Mouse (Mus musculus): ENCODE results near the gene Csnk1d.
A peak's percentile ranks its signal among the peaks of the same experiment; 100 is the strongest.

Gene Csnk1d

DNA sequence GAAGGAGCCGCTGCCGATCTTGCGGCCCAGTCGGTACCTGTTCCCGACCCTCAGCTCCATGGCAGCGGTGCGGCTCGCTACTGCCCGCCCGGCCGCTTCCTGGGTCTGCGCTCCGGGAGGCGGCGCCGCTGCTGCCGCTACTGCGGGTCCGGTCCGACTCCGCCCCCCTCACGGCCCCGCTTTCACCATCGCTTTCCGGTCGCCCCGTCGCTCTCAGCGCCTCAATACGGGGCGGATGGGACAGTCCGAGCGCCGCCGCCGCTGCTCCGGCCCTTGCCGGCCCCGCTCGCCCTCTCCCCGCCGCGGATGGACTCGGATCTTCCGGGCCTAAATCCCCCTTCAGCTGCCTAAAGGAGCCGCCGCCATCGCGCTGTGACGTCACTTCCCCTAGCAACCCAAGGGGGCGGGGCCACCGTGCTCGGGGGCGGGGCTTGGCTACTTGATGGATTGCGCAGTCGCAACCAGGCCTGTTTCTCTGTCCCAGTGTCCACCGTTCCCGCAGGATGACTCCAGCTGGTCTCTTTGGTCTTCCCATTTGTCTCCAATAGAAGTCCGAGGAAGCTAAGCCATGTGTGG, at the start of gene Csnk1d:
Csnk1d (minus strand) TSS at position 380 of the 576 bp plus-strand sequence.
- peak; percentile 100 for DNase-seq (ENCODE audit: low spot score)

DNA sequence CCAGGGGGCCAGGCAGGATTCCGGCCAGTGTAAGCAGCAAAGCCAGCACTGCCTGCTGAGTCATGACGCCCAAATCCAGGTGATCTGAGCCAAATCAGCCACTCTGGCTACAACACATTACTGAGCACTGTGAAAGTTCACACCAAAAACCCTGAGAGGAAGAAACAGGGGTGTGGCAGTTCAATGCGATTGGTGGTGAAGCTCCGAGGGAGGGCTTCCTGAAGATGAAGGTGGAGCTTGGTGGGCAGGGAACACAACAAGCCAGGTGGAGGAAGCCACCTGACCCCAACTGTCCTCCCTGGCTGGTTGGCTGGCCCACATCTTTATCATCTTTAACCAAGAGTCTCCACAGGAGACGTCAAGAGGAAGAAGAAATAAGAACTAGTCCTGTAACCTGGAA, 48.2 kb upstream of the Csnk1d start, which contains the start of gene Cd7:
Cd7 (minus strand) TSS at position 117 of the 400 bp plus-strand sequence.
- DNase-seq (ENCODE audit: low spot score): no peak

DNA sequence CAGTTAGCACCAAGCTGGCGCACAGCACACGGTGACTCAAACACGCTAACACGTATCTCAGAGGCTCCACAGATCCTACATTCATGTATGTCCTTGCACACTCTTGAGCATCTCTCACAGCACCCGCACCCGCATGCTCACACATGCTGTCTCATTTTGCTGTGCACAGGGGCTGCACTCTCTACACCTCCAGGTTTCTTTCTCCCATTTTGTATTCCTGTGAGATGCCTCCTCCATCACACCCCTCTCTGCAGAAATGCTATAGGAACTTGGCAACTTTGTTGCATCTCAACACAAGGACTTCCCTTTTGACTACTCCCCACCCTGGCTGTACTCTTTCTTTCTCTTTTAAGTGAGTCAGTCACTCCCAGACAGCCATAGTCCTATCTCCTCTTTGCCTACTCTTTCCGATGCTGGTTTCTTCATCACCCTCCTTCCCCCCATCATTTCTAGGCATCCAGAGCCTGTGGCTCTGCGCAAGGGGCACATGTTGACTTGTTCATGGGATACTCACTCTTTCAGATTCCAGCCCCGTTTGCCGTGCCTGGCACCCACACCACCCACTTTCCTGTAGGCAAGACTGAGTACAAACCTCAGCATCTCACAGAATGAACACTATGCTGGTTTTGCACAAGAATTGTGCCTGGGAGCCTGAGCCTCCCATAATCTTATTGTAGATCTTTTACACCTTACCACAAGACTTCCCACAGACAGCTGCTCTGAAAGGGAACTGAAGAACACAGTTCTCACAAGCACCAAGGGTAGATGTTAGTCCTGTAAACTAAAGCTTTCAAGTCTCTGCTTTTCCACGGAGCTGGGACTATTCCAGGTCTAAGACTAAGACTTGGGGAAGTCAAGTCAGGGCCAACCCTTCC, 47.5 kb upstream of the Csnk1d start:
- DNase-seq (ENCODE audit: low spot score): no peak

DNA sequence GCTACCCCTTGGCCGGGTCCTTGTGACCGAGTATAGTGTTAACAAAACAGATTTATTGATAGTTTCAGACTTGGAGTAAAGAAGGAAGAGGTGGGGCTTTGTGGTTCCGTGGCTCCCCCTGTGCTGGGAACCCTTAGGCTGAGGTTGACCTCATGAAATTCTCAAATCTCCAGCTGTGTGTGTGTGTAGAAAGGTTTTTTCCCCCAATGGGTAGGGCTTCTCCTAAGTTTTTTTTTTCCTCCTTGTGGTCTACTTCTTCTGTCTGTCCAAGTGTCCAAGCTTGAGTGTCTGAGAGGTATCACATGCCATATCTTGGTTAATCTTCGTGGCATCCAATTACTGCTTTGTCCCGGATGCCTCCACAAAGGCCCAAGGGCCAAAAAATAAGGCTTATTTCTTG, 42.0 kb upstream of the Csnk1d start:
- DNase-seq (ENCODE audit: low spot score): no peak

DNA sequence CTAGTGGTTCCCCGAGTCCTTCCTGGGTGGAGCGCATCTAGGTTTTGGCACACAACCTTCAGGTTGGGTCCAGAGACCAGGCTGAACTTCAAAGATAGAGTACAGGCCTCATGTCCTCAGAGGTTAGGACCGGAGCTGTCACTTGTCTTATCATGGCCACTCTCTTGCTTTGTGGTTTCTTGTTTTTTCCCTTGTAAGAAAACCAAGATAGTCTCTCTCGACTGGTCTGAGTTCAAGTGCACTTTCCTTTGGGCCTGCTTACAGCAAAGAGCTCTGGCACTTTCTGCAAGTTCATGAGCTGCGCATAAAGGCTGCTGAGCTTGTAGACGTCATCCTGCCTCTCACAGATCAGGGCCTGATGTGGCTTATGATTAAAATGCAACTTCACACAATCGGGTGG, 36.1 kb upstream of the Csnk1d start:
- no peak for DNase-seq (ENCODE audit: low spot score)

DNA sequence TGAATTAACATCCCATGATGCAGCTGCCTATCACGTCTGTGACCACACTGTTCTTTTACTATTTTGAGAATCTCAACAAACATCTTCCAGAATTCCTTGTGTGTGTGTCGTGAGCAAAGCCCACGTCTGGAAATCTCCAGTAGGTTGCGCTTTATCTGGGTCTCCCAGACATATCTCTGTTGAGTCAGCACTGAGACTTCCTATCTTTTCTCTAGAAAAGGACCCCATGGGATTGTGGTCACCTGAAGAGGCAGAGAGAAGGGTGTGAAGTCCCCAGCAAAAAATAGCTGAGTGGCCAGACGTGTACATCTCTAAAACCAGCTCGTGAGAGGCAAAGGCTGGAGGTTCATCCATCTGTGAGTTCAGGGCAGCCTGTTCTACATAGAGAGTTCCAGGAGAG, 33.0 kb upstream of the Csnk1d start:
- DNase-seq (ENCODE audit: low spot score): no peak

DNA sequence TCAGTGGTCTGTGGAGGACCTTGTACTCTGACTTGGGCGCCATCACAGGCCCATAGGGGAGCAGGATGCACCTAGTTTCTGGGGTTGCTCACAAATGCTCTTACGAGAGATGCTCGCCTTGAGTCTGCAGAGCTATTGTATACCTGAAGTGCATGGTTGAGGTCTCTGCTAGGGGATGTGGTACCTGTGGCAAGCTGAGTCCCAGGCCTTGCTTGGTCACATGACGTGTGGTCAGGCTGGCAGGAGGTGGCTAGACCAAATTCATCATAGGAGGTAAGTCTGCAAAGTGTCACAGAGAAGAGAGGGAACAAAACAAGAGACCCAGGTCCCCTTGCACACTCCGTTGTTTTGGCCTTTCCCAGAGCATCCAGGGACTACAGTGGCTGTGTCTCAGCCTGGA, 28.4 kb upstream of the Csnk1d start:
- DNase-seq (ENCODE audit: low spot score): no peak

DNA sequence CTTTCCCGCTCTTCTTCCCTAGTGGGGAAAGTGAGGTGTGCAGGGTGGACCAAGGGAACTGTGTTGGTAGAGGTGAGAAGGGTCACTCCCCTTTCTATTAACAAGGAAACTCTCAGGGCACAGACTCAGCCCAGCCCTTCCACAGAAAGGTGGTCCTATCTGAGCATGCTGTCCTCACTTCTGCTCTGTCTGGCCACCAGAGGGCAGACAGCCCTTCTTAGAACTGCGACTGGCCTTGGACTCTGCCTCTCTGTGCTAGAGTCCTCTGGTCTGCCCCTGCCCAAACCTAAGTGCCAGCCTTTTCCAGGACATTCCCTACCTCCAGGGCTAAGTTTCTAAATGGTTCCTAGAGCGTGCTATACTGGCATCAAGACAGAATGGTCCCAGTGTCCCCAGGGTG, 26.6 kb upstream of the Csnk1d start:
- peak; percentile 28 for DNase-seq (ENCODE audit: low spot score)

DNA sequence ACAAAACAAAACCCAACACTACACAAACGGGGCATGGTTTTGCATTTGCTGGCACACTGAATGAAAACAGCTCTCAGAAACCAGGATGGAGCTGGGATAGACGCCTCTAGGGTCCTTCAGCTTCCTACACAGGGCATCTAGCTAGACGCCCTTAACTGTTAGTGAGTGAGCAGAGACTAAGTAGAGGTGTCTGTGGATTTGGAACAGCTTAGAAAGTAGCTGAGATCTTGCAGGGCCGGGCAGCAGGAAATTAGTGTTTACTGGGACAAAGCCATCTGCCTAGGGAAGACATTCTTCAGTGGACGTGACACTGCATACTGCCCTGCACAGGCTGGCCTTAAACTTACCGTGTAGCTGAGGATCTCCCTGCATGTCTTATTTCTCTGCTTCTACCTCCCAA, 24.3 kb upstream of the Csnk1d start:
- no peak for DNase-seq (ENCODE audit: low spot score)

DNA sequence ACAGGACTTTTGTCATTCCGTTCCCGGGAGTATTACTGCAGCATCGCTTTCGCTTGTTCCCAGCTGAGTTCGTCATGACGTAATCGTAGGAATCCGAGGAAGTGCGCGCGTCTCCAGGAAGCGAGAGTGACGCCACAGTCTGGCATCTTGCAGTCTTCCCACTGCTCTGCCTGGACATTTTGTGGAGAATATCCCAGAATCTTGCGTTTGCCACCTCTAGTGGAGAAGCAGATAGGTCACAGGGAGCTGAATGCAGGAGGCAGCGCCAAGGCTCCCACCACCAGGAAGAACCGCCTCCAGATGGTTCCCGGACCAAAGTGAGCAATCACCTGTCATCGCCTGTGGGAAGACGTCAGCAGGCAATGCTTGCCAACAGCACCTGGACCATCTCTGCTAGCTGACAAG, 23.8 kb upstream of the Csnk1d start:
- DNase-seq (ENCODE audit: low spot score): no peak

DNA sequence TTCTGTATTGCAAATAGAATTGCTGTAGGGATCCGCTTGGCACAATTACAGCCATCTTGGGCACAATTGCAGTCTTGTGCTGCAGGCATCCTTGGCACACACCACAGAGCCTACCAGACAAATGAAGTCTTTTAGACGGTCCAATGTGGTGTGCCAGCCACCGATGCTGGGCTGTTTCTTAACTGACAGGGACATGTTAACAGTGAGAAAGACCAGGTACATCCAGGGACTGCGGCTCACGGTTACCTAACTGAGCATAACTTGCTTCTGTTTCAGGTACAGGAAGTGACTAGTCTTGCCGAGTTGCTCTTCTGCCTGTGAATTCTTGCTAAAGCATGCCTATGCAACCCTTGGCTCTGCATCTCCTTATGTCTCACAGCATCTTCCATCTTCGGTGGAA, 22.5 kb upstream of the Csnk1d start:
- no peak for DNase-seq (ENCODE audit: low spot score)

DNA sequence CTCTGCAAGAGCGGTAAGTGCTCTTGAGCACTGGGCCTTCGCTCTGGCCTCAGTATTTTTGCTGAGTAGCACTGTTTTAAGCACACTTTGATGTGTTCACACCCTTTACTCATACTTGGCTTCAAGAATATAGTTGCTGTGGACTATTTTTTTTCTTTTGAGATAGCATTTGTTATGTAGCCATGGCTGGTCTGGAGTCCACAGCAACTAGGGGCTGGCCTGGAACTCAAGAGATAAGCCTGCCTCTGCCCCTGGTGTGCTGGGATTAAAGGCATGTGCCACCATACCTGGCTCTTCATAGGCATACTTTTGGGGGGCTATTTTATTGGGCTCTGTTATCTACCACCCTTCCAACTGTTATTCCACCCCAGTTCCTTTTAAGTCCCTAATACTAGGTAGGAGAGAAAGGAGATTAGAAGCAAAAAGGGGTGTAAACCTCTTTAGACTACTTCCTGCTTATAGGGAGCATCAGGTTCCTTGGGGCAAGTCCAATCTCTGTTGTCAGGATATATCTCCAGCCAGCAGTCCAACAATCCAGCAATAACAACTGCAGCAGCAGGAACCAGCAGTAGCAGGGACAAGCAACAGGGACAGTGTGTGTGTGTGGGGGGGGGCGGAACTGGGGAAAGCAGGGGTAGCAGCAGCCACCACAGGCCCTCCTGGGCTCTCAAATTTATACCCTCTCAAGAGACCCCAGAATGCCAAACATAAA, 19.1 kb upstream of the Csnk1d start:
- DNase-seq (ENCODE audit: low spot score): no peak

DNA sequence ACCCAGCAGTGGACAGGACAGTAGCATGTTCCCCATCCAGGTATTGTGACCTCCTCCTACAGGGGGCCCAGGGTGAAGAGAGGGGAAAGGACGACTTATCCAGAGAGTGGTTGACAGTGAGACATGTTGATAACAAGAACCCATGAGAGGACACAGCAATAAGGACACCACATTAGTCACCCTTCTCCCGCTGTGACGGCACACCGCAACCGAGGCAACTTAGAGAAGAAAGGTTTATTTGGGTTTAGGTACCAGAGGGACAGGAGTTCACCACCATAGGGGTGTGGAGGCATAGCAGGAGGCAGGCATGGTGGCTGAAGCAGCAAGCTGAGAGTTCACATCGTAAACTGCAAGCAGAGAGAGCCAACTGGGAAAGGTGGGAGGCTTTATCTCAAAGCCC, 15.1 kb upstream of the Csnk1d start:
- no peak for DNase-seq (ENCODE audit: low spot score)

DNA sequence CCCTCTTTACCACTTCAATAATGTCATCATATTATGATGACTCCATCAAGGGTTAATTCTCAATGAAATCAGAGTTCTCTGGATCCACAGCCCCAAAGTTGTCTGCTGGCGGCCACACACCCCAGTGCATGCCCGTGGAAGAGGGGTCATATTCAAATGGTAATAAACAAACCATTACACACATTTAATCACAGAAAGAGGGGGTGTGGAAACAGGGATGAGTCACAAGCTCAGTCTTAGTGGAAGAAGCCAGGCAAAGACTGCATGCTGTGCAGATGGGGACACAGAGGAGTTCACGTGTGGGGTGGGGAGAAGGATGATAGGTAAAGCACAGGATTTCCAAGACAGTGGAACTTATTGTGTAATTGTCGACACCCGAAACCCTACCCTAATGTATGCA, 13.2 kb upstream of the Csnk1d start:
- DNase-seq (ENCODE audit: low spot score): no peak

DNA sequence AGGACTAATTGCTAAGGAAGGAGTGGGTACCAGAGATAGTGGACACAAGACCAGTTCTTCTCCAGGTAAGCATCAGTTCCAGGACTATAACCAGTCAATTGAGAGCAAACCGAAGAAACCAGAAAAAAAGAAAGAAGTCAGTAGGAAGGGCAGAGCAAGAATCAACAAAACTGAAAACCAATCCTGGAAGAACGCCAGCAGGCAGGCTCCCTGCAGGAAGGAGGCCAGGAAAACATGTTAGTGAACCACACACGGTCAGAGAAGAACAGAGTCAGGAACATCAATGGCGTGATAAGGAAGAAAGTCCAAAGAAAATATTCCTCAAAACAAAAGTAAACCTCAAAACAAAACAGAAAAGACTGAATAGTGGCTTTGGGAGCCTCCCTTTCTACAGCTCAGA, 10.8 kb upstream of the Csnk1d start:
- DNase-seq (ENCODE audit: low spot score): no peak

DNA sequence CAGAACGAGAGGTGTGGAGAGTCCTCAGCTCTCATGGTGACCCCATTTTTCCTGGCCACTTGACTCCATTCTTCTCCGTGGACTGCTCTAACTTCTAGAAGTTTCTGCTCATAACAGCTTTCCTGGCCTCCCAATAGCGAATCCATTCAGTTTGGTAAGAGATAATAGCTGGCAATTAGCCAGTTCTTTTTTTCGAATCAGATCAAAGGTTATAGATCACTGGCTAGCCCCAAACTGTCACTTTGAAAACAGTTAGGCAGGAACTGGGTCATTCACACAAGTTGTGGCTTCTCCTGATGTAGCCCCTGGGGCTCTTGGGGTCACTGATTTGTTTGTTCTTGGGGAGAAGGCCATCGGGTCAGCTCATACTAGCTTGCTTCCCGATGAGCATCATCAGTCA, 3.6 kb upstream of the Csnk1d start:
- no peak for DNase-seq (ENCODE audit: low spot score)

DNA sequence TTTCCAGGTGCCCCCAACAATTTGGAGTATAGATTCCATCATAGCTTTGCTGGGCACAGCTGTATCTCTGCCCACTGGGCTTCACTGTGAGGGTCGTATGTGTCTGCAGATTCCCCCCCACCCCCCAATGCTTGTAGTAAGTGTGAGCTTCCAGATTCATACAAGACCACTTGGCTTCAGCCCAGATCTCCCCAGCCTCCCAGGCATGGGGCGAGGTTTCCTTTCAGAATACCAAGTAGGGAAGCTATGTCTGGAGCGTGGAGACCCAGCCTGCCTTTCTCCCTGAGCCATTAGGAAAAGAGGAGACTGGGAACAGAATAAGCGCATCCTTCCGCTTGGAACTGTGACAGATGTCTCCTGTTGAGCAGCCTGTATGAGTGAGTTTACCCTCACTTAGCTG, 2.5 kb upstream of the Csnk1d start:
- DNase-seq (ENCODE audit: low spot score): no peak

DNA sequence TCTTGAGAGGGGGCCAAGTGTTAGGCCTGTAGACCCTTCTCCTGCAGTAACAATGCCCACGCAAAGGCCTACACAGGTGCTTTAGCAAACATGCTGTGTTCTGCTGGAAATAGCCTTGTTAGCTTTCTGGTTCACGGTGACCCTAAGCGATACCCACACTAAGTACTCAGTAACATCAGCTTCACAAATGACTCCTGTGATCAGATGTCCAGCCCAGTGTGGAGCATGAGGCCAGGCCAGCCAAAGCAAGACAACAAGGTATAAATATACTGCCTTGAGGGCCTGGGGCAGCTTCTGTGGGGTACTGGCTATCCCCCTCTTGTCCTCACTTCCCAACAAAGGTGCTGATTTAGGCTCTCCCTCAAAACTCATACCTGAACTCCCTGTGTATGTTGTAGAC, 1.9 kb upstream of the Csnk1d start:
- DNase-seq (ENCODE audit: low spot score): no peak

DNA sequence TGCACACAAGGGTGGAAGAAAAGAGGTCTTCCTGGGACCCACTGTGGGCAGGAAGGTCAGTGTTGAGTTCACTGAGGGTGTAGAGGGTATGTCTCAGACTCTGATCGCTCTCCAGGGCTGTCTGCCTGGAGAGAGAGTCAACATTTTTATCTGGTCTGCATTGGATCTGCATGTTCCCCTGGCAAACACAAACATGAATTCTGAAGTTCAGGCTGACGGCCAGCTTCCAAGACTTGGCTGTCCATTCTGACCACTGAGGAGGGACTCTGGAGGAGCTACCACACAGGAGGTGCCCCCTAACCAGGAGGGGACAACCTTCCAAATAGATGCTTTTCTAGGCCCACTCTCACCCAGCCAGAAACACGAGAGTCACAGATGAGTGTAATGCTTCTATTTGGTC, 661 bp upstream of the Csnk1d start:
- DNase-seq (ENCODE audit: low spot score): no peak

DNA sequence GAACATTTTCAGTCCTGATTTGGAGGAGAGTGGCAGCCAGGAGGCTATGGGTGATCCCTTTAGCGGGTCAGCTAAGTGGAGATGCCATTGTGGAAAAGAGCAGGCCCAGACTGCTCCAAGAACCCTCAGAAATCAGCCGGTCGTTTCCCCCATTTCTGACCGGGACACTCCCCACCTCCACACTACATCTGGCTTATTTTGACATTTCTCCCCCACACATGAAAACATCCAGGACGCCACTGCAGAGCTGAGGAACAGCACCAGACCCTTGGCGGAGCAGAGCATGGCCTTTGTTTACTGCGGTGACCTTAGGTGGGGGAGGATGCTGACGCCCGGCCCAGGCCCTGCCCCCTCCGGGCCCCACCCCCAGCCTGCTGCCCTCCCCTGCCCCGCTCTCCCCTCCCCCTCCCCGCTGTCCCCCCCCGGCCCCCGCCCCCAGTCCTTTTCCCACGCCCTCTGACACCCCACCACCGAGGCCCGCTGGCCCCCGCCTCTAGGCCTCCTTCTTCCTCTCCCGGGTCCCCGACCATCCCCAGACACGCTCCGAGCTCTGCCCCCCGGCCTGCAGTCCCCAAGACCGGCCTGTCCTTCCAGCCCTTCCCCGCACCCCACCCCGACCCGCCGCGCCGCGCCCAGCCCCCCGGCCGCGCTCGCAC, 876 bp downstream of the Csnk1d start:
- DNase-seq (ENCODE audit: low spot score): no peak

DNA sequence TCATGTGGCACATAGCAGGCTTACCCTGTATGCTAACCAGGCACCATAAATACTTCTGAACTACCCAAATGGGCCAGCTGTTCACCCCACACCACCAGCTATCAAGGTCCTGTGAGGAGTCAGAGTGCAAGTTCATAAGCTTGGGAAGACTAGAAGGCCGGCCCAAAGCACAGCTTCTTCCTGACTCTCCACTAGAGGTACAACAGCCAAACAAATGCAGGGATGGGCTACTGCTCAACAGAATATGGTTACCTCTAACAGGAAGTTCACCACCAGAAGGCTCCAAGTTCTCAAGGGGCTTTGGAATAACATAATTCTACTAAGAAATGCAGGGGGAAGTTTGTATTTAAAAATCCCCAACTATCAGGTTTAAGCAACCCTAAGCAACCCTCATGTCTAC, 1.6 kb downstream of the Csnk1d start:
- DNase-seq (ENCODE audit: low spot score): no peak

DNA sequence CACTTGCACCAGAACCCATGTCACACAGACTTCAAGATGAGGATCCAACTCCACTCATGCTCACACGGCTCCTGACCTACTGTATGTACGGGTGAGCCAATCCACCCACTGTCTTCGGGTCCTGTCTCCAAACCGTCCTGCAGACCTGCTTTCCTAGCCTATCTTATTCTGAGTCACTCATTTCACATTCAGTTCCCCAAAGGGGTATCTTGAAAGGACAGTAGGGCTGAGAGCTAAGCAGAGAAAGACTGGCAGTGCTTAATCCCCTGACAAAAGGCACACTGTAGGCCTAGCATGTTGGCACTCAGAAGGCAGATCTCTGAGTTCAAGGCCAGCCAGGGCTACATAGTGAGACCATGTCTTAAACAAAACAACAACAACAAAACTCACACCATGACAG, 2.7 kb downstream of the Csnk1d start:
- no peak for DNase-seq (ENCODE audit: low spot score)

DNA sequence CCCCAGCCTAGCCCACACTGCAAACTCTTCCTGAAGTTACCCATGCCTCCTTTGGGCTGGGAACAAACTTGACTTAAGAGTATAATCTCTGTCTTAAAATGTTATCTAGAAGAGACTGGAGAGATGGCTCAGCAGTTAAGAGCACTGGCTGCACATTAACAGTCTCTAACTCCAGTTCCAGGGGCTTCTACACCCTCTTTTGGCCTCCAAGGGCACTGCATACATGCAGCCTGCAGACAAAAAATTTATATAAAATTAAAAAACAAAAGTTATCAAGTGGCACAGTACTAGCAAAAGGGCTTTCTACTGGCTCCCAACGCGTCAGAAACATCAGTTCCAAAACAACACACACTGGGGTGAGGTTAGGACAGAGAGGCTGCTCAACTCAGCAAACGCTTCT, 3.5 kb downstream of the Csnk1d start:
- no peak for DNase-seq (ENCODE audit: low spot score)
